Mouse (Mus musculus) cerebral cortex, adult 2 months (tissue): Measurements from ENCODE around the gene Spaca4.

Experiments
- WGBS: fragments of 180-500 bp; shearing (Covaris S2); methylation state at CpG from one replicate; pipeline ENCODE4 v1.1.7; 2018; 5-methylcytosine and 5-hydroxymethylcytosine counted together

Spaca4 gene

GRCm38 (mm10) chr7:45712022-45712757, 13.4 kb downstream of the Spaca4 start:
- WGBS, result 86% methylated on average over 21 of the region's 21 CpGs

- 71% methylated on average over 24 of the region's 24 CpGs for WGBS
These were observed 14.1 kb downstream of the Spaca4 start for GRCm38 (mm10) chr7:45711316-45712021.

- 75% methylated on average over 20 of the region's 20 CpGs for WGBS
These were observed 15.0 kb downstream of the Spaca4 start for GRCm38 (mm10) chr7:45710477-45711191.

- WGBS, result 50% methylated on average over 14 of the region's 14 CpGs
These were observed 15.8 kb downstream of the Spaca4 start for GRCm38 (mm10) chr7:45709677-45710355.

- WGBS, result 35% methylated on average over 6 of the region's 6 CpGs
These were observed 16.6 kb downstream of the Spaca4 start for GRCm38 (mm10) chr7:45709036-45709435.

GRCm38 (mm10) chr7:45708221-45708761, 17.3 kb downstream of the Spaca4 start:
- WGBS, result 44% methylated on average over 13 of the region's 13 CpGs

- 1% methylated on average over 27 of the region's 27 CpGs for WGBS
These were observed 18.1 kb downstream of the Spaca4 start for GRCm38 (mm10) chr7:45707375-45707967.

GRCm38 (mm10) chr7:45706721-45707241, 18.8 kb downstream of the Spaca4 start:
- 1% methylated on average over 45 of the region's 45 CpGs for whole genome bisulfite sequencing

- WGBS, result 1% methylated on average over 7 of the region's 7 CpGs
These were observed 19.7 kb downstream of the Spaca4 start for GRCm38 (mm10) chr7:45705873-45706281.

- WGBS, result under 1% methylated on average over 21 of the region's 21 CpGs
These were observed 20.2 kb downstream of the Spaca4 start for GRCm38 (mm10) chr7:45705443-45705864.

GRCm38 (mm10) chr7:45704730-45705442, 20.7 kb downstream of the Spaca4 start, which contains the start of gene Dbp:
TSS of gene Dbp (plus strand) at chr7:45705088.
- 0% methylated on average over 36 of the region's 36 CpGs for WGBS

- under 1% methylated on average over 13 of the region's 13 CpGs for WGBS
These were observed 21.5 kb downstream of the Spaca4 start for GRCm38 (mm10) chr7:45704046-45704559.

- WGBS, result 24% methylated on average over 12 of the region's 12 CpGs
These were observed 22.0 kb downstream of the Spaca4 start for GRCm38 (mm10) chr7:45703521-45704033.

GRCm38 (mm10) chr7:45702809-45703520, 22.6 kb downstream of the Spaca4 start:
- 75% methylated on average over 17 of the region's 17 CpGs for WGBS

- WGBS, result 92% methylated on average over 11 of the region's 11 CpGs
These were observed 23.3 kb downstream of the Spaca4 start for GRCm38 (mm10) chr7:45702316-45702715.

- 75% methylated on average over 11 of the region's 11 CpGs for WGBS
These were observed 24.0 kb downstream of the Spaca4 start for GRCm38 (mm10) chr7:45701607-45702006.

- 20% methylated on average over 11 of the region's 11 CpGs for WGBS
These were observed 24.5 kb downstream of the Spaca4 start for GRCm38 (mm10) chr7:45701072-45701471.

GRCm38 (mm10) chr7:45700301-45701015, 25.2 kb downstream of the Spaca4 start:
- under 1% methylated on average over 20 of the region's 20 CpGs for WGBS
